Mouse (Mus musculus) lung, adult 2 months (tissue): Measurements from ENCODE around the gene Sema6b. TPM values are rescaled to one million over a fixed set of nuclear protein-coding genes. Genes with fewer than 3 reads are reported as not detected.
"Not testable (repeated sequence)": the region's sequence is repeated elsewhere in the genome, so short reads cannot be mapped to it uniquely, and the experiment has no call there.

Experiments
- DNase-seq: peaks from one replicate; pipeline ENCODE4 v3.0.0; 2022
- H3K4me1 ChIP-seq: fragments of 200-500 bp; 2 replicates; pipeline ENCODE4 v1.6.1; 2011; ENCODE audit warnings: low read length; ENCODE audit not compliant: control insufficient read depth, insufficient read depth
- H3K4me3 ChIP-seq: fragments of 200-500 bp; replicated peaks from 2 replicates; pipeline ENCODE3; 2011; ENCODE audit warnings: low read depth, mild to moderate bottlenecking, control low read depth, low read length; ENCODE audit errors: extremely low read depth
- CTCF ChIP-seq: fragments of 200-500 bp; IDR thresholded peaks from 2 replicates; pipeline ENCODE4 v1.5.1; 2011; ENCODE audit warnings: mild to moderate bottlenecking, low read length, control low read depth; ENCODE audit not compliant: insufficient read depth
- POLR2A ChIP-seq: fragments of 200-500 bp; IDR thresholded peaks from 2 replicates; pipeline ENCODE4 v1.6.1; 2011; ENCODE audit warnings: low read depth, mild to moderate bottlenecking, control low read depth, low read length, borderline replicate concordance; ENCODE audit errors: extremely low read depth
- WGBS: fragments of 180-500 bp; shearing (Covaris S2); methylation state at CpG from one replicate; pipeline ENCODE4 v1.1.7; 2018; 5-methylcytosine and 5-hydroxymethylcytosine counted together
- polyA plus RNA-seq: library from polyadenylated mRNA; depleted of rRNA; stranded (reverse); fragments of >200 nt; gene quantifications from 2 replicates; pipeline ENCODE4 v1.2.3, GENCODE M21; 2012

Gene Sema6b
- polyA plus RNA-seq, 1 experiment = 12.5 TPM

DNA sequence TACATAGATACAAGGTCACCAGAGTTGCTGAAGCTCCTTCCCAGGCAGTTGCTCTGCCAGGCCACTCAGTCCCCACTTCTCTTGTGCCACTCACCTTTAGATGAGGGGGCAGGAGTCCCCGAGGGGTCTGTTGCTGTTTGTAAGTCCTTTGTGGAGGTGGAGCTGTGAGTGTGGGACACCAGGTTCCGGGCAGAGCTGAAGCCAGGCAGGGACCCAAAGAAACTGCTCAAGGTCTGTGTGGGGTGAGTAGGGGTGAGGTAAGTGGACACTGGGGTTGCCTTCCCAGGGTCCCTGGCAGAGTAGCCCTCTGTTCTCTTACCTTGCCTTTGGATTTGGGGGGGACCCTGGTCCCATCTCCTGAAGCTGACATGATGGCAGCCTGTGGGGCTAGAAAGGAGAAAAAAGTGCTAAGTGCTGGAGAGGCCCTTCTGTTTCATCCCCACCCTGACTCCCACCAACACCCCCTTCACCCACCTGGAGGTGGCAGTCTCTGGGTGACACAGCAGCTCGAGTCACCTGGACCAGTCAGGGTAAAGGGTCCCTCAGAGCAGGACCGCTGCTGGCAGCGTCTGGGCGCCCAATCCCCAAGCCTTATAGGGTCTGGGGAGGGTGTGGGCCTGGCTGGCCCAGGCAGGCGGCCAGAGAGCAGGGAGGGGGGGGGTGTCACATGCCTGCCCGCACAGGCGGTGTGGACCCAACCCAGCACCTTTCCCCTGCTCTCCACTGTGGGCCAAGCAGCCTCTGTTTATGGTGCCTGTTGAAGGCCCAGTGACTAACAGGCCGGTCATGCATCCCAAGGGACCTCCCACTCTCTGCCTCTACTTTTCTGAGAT, 30.7 kb downstream of the Sema6b start, which contains the start of gene Plin4:
Plin4 (minus strand) TSS at position 585 of the 833 bp plus-strand sequence.
- DNase-seq = no peak
- 48% methylated on average over 10 of the region's 10 CpGs for WGBS
- no peak within 1 kb of the TSS for H3K4me3 ChIP-seq
- H3K4me1 ChIP-seq = no peaks in the 10 kb centered on the region
- no peak for TF ChIP-seq POLR2A
- no peak for TF ChIP-seq CTCF

DNA sequence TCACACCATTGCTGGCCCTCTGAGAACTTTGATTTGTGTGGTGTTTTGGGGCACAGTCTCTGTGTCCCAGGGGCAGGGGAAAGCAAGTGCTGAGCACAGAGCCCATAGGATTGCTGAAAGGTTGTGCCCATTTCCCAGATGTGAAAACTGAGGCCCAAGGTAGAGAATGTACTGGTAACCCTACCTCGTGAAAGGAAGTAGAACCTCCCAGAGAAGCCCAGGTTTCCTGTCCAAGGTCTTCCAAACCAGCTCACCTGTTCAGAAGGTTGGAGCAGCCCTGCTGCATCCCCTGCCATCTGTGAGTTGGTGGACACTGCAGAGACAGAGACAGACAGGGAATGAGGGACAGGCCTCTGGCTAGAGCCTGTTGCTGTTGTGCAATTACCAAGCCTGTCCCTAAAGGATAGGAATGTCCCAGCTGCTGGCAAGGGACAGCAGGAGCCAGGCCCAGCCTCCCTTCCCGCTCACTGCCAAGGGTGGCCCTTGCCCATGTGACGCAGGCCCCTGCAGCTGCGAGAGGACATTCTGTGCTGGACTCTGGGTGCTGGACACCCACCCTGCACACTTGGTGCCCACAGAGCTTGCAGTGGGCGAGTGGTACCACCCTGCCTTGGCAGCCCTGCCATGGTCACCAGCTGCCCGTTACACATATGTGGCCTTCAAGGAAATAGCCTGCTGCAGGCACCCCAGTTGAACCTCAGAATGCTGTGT, 31.7 kb downstream of the Sema6b start:
- Histone ChIP-seq H3K4me3 (no peak overlapping the region), H3K4me1 (no peaks in the 10 kb centered on the region)
- peak; percentile 21 for DNase-seq
- TF ChIP-seq CTCF (no peak), POLR2A (no peak)
- 63% methylated on average over 6 of the region's 6 CpGs for WGBS

DNA sequence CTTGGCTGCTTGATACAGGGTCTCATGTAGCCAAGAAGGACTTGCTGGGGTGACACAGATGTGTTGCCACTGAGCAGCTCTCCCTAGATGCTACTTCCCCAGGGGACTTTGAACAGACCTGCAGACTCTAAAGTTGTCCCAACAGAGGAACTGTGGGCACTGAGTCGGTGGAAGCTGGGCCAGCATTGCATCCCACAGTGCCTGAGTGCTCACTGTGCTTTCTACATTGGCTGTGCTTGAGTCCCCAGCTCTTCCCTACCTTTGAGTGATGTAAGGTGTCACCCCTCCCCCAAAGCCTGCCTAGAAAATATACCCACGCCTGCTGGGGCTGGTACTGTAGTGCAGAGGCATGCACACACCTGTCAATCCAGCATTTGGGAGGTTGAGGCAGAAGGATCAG, 32.4 kb downstream of the Sema6b start:
- 69% methylated on average over 2 of the region's 2 CpGs for WGBS
- no peak for DNase-seq
- Histone ChIP-seq H3K4me1 (no peaks in the 10 kb centered on the region), H3K4me3 (no peak overlapping the region)
- TF ChIP-seq POLR2A (no peak), CTCF (no peak)

DNA sequence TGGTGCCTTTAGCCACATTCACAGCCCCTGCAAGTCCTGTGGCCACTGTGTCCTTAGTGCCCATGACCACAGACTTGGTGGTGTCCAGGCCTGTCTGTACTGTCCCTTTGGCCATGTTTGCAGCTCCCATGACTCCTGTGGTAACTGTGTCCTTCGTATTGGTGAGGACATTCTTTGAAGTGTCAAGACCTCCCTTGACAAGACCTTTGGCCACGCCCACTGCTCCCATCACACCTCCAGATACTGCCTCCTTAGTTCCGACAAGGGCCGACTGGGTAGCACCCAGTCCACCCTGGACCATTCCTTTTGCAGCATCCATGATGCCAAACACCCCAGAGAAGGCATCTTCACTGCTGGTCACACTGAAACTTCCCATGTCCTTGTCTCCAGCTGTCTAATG, 33.2 kb downstream of the Sema6b start:
- Histone ChIP-seq H3K4me3 (no peak overlapping the region), H3K4me1 (no peaks in the 10 kb centered on the region)
- no peak for DNase-seq
- TF ChIP-seq CTCF (no peak), POLR2A (no peak)
- WGBS = 66% methylated on average over 4 of the region's 4 CpGs

DNA sequence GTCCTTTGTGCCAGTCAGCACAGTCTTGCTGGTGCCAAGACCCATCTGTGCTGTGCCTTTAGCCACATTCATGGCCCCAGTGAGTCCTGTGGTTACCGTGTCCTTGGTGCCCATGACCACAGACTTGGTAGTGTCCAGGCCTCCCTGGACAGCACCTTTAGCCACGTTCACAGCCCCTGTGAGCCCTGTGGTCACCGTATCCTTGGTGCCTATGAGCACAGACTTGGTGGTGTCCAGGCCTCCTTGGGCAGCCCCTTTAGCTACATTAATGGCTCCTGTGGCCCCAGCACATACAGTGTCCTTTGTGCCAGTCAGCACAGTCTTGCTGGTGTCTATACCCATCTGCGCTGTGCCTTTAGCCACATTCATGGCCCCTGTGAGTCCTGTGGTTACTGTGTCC, 33.7 kb downstream of the Sema6b start:
- WGBS = 97% methylated on average over 4 of the region's 4 CpGs
- H3K4me3 ChIP-seq, DNase-seq, H3K4me1 ChIP-seq: not testable (repeated sequence)

DNA sequence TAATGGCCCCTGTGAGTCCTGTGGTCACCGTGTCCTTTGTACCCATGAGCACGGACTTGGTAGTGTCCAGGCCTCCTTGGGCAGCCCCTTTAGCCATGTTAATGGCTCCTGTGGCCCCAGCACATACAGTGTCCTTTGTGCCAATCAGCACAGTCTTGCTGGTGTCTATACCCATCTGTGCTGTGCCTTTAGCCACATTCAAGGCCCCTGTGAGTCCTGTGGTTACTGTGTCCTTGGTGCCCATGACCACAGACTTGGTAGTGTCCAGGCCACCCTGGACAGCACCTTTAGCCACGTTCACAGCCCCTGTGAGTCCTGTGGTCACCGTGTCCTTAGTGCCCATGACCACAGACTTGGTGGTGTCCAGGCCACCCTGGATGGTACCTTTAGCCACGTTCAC, 35.3 kb downstream of the Sema6b start:
- not testable (repeated sequence) for H3K4me1 ChIP-seq, H3K4me3 ChIP-seq, DNase-seq
- 94% methylated on average over 2 of the region's 5 CpGs for WGBS

DNA sequence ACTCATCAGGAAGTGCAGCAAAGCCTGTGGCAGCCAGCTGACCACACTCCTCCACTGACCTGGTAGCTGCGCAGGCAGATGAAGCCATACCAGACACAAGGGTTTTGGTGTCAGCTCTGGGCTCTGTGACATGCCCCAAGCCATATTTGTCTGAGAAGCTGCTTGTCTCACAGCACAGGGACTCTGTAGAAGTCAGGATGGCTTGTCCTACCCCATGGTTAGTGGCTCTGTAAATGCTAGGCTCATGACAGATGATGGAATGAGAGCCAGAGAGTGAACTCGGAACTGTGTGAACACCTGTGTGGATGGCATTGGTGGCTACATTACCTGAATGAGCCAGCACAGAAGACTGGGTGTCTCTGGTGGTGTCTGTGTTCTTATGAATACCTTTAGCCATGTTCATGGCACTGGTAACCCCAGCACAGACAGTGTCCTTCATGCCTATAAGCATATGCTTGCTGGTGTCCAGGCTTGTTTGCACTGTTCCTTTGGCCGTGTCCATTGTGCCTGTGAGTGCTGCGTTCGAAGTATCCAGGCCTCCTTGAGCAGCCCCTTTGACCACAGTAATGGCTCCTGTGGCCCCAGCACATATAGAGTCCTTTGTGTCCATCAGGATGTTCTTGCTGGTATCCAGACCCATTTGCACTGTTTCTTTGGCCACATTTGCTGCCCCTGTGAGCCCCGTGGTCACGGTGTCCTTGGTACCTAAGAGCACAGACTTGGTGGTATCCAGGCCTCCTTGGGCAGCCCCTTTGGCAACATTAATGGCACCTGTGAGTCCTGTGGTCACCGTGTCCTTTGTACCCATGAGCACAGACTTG, 36.5 kb downstream of the Sema6b start:
- H3K4me1 ChIP-seq = no peaks in the 10 kb centered on the region
- TF ChIP-seq CTCF = no peak
- TF ChIP-seq POLR2A = no peak
- DNase-seq = no peak
- no peak overlapping the region for H3K4me3 ChIP-seq
- WGBS = 96% methylated on average over 8 of the region's 8 CpGs

DNA sequence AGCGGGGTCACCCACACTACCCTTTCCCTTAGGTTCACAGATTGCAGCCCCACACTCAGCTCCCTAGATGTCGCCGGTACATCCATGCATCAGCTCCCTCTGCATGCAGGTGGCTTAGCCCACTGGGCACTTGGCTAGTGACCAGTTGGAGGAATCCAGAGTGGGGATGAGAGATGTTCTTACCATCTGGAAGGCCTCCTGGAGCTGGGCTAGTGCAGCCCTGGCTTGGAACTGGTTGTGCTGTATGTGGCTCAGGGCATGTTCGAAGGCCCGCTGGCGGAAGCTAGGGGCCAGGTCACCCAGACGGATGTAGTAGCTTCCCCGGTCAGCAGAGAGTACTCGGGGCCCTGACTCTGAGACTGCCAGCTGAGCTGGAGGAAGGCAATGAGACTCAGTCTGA, 37.2 kb downstream of the Sema6b start:
- WGBS = 91% methylated on average over 9 of the region's 9 CpGs
- no peaks in the 10 kb centered on the region for H3K4me1 ChIP-seq
- H3K4me3 ChIP-seq = no peak overlapping the region
- DNase-seq = no peak
- TF ChIP-seq CTCF = no peak

DNA sequence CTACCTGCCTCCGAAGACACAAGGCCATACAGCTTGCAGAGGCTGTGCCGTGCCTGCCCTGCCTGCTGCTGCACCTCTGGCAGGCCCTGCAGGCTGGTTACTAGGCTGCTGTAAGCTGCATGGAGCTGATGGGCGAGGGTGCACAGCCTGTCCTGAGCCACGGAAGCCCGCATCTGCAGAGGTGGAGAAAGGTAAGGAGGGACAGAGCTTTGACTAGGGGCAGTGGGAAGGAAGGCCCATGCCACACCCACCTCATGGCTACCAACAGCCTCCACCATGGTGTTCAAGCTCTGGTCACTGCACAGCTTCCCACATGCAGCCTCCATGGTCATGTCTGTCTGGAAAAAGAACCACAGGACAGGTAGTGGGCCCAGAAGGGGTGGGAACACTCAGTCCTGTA, 38.0 kb downstream of the Sema6b start:
- TF ChIP-seq CTCF (no peak), POLR2A (no peak)
- no peak overlapping the region for H3K4me3 ChIP-seq
- WGBS = 96% methylated on average over 5 of the region's 5 CpGs
- DNase-seq = no peak
- no peaks in the 10 kb centered on the region for H3K4me1 ChIP-seq
